In the genomic region with DNA sequence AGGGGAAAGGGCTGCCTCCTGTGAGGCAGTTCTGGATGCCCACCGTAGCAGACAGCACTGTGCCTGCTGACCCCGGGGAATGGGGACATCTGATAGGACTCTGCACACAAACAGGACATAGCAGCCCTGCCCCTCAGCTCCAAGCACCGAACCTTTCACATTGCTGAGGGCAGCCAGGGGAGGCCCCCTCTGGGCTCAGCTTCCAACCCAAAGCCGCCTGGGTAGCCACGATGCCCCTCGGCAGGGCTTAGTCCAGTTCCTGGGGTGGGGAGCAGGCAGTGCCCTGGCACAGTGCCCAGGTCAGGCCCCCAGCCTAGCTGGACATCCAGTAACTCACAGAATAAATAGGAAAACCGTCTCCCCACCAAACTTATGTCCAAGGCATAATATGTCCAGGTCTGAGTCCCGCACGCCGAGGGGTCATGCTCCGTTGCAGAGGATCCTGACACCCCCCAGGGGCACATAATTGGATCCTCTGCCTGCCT, we compare ENCODE assay signal across 17 mouse cellular contexts. TPM values are rescaled to one million over a fixed set of nuclear protein-coding genes. Genes with fewer than 3 reads are reported as not detected.
DNase-seq lines count a peak whose midpoint lies in the region; ATAC-seq lines count a peak whose summit lies in the region.
"Had no signal": no experiment of that assay in that cellular context is flagged by ENCODE, and none has a peak within 500 bp of the region (broad histone marks: within the 10 kb centered on the region; RNA-seq: fewer than 3 reads in every experiment).

No protein-coding gene starts in this region.

- peak overlapping the region; percentile 2; the same call in 1 of the 2 replicates for H3K4me3 ChIP-seq in hindbrain, embryonic 10.5 days
- H3K4me3 ChIP-seq in hindbrain, embryonic 16.5 days (ENCODE audit: low read length): no peak overlapping the region
- no peak overlapping the region for H3K4me3 ChIP-seq in neural tube, embryonic 11.5 days (ENCODE audit: low read depth, low read length)
- H3K4me3 ChIP-seq in neural tube, embryonic 15.5 days (replicated peaks): no peak overlapping the region
- H3K4me3 ChIP-seq in embryonic facial prominence, embryonic 13.5 days: no peak overlapping the region
- H3K4me3 ChIP-seq: layer of hippocampus, adult 2 months had no signal

- peaks cover 83% of the 10 kb centered on the region for H3K36me3 ChIP-seq in hindbrain, embryonic 10.5 days
- H3K36me3 ChIP-seq in hindbrain, embryonic 16.5 days (ENCODE audit: control insufficient read depth, insufficient read depth, low read length): peaks cover 35% of the 10 kb centered on the region
- H3K36me3 ChIP-seq in neural tube, embryonic 11.5 days (ENCODE audit: control insufficient read depth, insufficient read depth, low read length): peaks cover 21% of the 10 kb centered on the region
- H3K36me3 ChIP-seq in neural tube, embryonic 15.5 days: peaks cover 61% of the 10 kb centered on the region
- H3K36me3 ChIP-seq in embryonic facial prominence, embryonic 13.5 days: peaks cover 74% of the 10 kb centered on the region

- H3K9ac ChIP-seq in hindbrain, embryonic 16.5 days (ENCODE audit: low read depth, low read length): no peak overlapping the region
- no peak overlapping the region for H3K9ac ChIP-seq in neural tube, embryonic 11.5 days (ENCODE audit: low read length)
- H3K9ac ChIP-seq in neural tube, embryonic 15.5 days (replicated peaks): no peak overlapping the region
- 0 out of 2 replicates have a peak overlapping the region, but pooled peaks have one; percentile 51 for H3K9ac ChIP-seq in embryonic facial prominence, embryonic 13.5 days
- H3K9ac ChIP-seq: lung, embryonic 14.5 days had no signal

- no peaks in the 10 kb centered on the region for H3K9me3 ChIP-seq in hindbrain, embryonic 10.5 days
- H3K9me3 ChIP-seq in hindbrain, embryonic 16.5 days (ENCODE audit: control insufficient read depth, low read length): no peaks in the 10 kb centered on the region
- no peaks in the 10 kb centered on the region for H3K9me3 ChIP-seq in neural tube, embryonic 11.5 days (ENCODE audit: control insufficient read depth, low read length)
- no peaks in the 10 kb centered on the region for H3K9me3 ChIP-seq in neural tube, embryonic 15.5 days (replicated peaks)
- H3K9me3 ChIP-seq in embryonic facial prominence, embryonic 13.5 days: no peaks in the 10 kb centered on the region
- H3K9me3 ChIP-seq: midbrain, embryonic 10.5 days had no signal

- 0 out of 2 replicates have a peak overlapping the region, but pooled peaks have one; percentile 19 for H3K27ac ChIP-seq in hindbrain, embryonic 10.5 days
- no peak overlapping the region for H3K27ac ChIP-seq in hindbrain, embryonic 16.5 days (ENCODE audit: low read depth, low read length)
- H3K27ac ChIP-seq in neural tube, embryonic 11.5 days (ENCODE audit: low read depth, low read length): 0 out of 2 replicates have a peak overlapping the region, but pooled peaks have one; percentile 27
- H3K27ac ChIP-seq in neural tube, embryonic 15.5 days (replicated peaks): no peak overlapping the region
- no peak overlapping the region for H3K27ac ChIP-seq in embryonic facial prominence, embryonic 13.5 days
- H3K27ac ChIP-seq: layer of hippocampus, adult 2 months; macrophage; midbrain, embryonic 10.5 days had no signal

- H3K27me3 ChIP-seq in hindbrain, embryonic 10.5 days (ENCODE audit: insufficient read depth, poor library complexity, severe bottlenecking): no peaks in the 10 kb centered on the region
- H3K27me3 ChIP-seq in hindbrain, embryonic 16.5 days (replicated peaks; ENCODE audit: control insufficient read depth, insufficient read depth, low read length): no peaks in the 10 kb centered on the region
- H3K27me3 ChIP-seq in neural tube, embryonic 11.5 days (ENCODE audit: control insufficient read depth, insufficient read depth, low read length): no peaks in the 10 kb centered on the region
- H3K27me3 ChIP-seq in neural tube, embryonic 15.5 days (replicated peaks): no peaks in the 10 kb centered on the region
- H3K27me3 ChIP-seq in embryonic facial prominence, embryonic 13.5 days: no peaks in the 10 kb centered on the region

- no peak overlapping the region for H3K4me2 ChIP-seq in hindbrain, embryonic 16.5 days (ENCODE audit: low read length)
- H3K4me2 ChIP-seq in neural tube, embryonic 11.5 days (ENCODE audit: low read depth): no peak overlapping the region
- no peak overlapping the region for H3K4me2 ChIP-seq in neural tube, embryonic 15.5 days
- no peak overlapping the region for H3K4me2 ChIP-seq in embryonic facial prominence, embryonic 13.5 days
- H3K4me2 ChIP-seq: lung, embryonic 14.5 days had no signal

- 83% methylated on average over 11 of the region's 11 CpGs for WGBS in hindbrain, embryonic 10.5 days
- 79% methylated on average over 11 of the region's 11 CpGs for WGBS in hindbrain, embryonic 16.5 days
- 85% methylated on average over 11 of the region's 11 CpGs for WGBS in neural tube, embryonic 11.5 days
- WGBS in neural tube, embryonic 15.5 days: 89% methylated on average over 11 of the region's 11 CpGs
- 81% methylated on average over 11 of the region's 11 CpGs for WGBS in embryonic facial prominence, embryonic 13.5 days

- no peak for ATAC-seq in hindbrain, embryonic 16.5 days
- no peak for ATAC-seq in neural tube, embryonic 11.5 days (ENCODE audit: insufficient read depth, low FRiP score, low TSS enrichment)
- no peak for ATAC-seq in neural tube, embryonic 15.5 days (ENCODE audit: low FRiP score)
- ATAC-seq in embryonic facial prominence, embryonic 13.5 days (ENCODE audit: insufficient number of reproducible peaks, insufficient read depth, low FRiP score, low TSS enrichment, low read depth): no peak

- peak; percentile 49 for DNase-seq in cerebellum, adult 9-10 months
- no peak for DNase-seq in cerebellum, adult 11 months
- DNase-seq in hindbrain, embryonic 10.5 days (ENCODE audit: low spot score): no peak
- no peak for DNase-seq in neural tube, embryonic 11.5 days (ENCODE audit: low spot score)
- DNase-seq: heart, postnatal 36 days; kidney, adult 8-10 months; kidney, postnatal 14 days; layer of hippocampus, postnatal 36 days; lung, embryonic 14.5 days; thymus, adult 2 months had no signal

- H3K4me1 ChIP-seq in hindbrain, embryonic 10.5 days (replicated peaks): peaks cover 45% of the 10 kb centered on the region
- H3K4me1 ChIP-seq in hindbrain, embryonic 16.5 days (ENCODE audit: control insufficient read depth, insufficient read depth, low read depth, low read length): peaks cover 22% of the 10 kb centered on the region
- H3K4me1 ChIP-seq in neural tube, embryonic 11.5 days (ENCODE audit: control insufficient read depth, insufficient read depth, low read length): peaks cover 13% of the 10 kb centered on the region
- peaks cover 48% of the 10 kb centered on the region for H3K4me1 ChIP-seq in neural tube, embryonic 15.5 days
- H3K4me1 ChIP-seq in embryonic facial prominence, embryonic 13.5 days: peaks cover 38% of the 10 kb centered on the region

RNA-seq across cellular contexts. Expression of a gene that starts 5.3 kb away (rescaled TPM):
- polyA plus RNA-seq in hindbrain, embryonic 10.5 days (2016; fragmentation: Nextera tagmentation; extraction: Ambion mirVana): 16.8 and 18.7 TPM in 2 replicates
- polyA plus RNA-seq in hindbrain, embryonic 16.5 days (2015; fragmentation: Nextera tagmentation; extraction: Ambion mirVana): 26.6 and 29.2 TPM in 2 replicates
- polyA plus RNA-seq in neural tube, embryonic 11.5 days (2014; fragmentation: Nextera tagmentation; extraction: Ambion mirVana): 18.8 and 20.0 TPM in 2 replicates
- 27.2 and 28.1 TPM in 2 replicates for polyA plus RNA-seq in neural tube, embryonic 15.5 days (2015; fragmentation: Nextera tagmentation; extraction: Ambion mirVana)
- 21.6 and 23.8 TPM in 2 replicates for polyA plus RNA-seq in embryonic facial prominence, embryonic 13.5 days (2015; fragmentation: Nextera tagmentation; extraction: Ambion mirVana)

RNA-seq across cellular contexts. Expression of a gene that starts 6.4 kb away (rescaled TPM):
- 52.3 and 69.6 TPM in 2 replicates for polyA plus RNA-seq in hindbrain, embryonic 10.5 days (2016; fragmentation: Nextera tagmentation; extraction: Ambion mirVana)
- polyA plus RNA-seq in hindbrain, embryonic 16.5 days (2015; fragmentation: Nextera tagmentation; extraction: Ambion mirVana): 81.6 and 85.0 TPM in 2 replicates
- 61.7 and 64.5 TPM in 2 replicates for polyA plus RNA-seq in neural tube, embryonic 11.5 days (2014; fragmentation: Nextera tagmentation; extraction: Ambion mirVana)
- 79.8 and 83.7 TPM in 2 replicates for polyA plus RNA-seq in neural tube, embryonic 15.5 days (2015; fragmentation: Nextera tagmentation; extraction: Ambion mirVana)
- polyA plus RNA-seq in embryonic facial prominence, embryonic 13.5 days (2015; fragmentation: Nextera tagmentation; extraction: Ambion mirVana): 51.8 and 54.8 TPM in 2 replicates

RNA-seq across cellular contexts. Expression of a gene that starts 22.6 kb away (rescaled TPM):
- polyA plus RNA-seq in hindbrain, embryonic 10.5 days (2016; fragmentation: Nextera tagmentation; extraction: Ambion mirVana): 0.08 TPM in 1 of 2 replicates, not detected in the other
- polyA plus RNA-seq in hindbrain, embryonic 16.5 days (2015; fragmentation: Nextera tagmentation; extraction: Ambion mirVana): 0.09 and 0.11 TPM in 2 replicates
- not detected in 2 replicates for polyA plus RNA-seq in neural tube, embryonic 11.5 days (2014; fragmentation: Nextera tagmentation; extraction: Ambion mirVana)
- 0.10 and 0.12 TPM in 2 replicates for polyA plus RNA-seq in neural tube, embryonic 15.5 days (2015; fragmentation: Nextera tagmentation; extraction: Ambion mirVana)
- 0.11 and 0.18 TPM in 2 replicates for polyA plus RNA-seq in embryonic facial prominence, embryonic 13.5 days (2015; fragmentation: Nextera tagmentation; extraction: Ambion mirVana)
- polyA plus RNA-seq: macrophage; stomach, embryonic 14.5 days had no signal

RNA-seq across cellular contexts. Expression of a gene that starts 28.4 kb away (rescaled TPM):
- polyA plus RNA-seq in hindbrain, embryonic 10.5 days (2016; fragmentation: Nextera tagmentation; extraction: Ambion mirVana): 82.6 and 91.7 TPM in 2 replicates
- polyA plus RNA-seq in hindbrain, embryonic 16.5 days (2015; fragmentation: Nextera tagmentation; extraction: Ambion mirVana): 70.4 and 76.8 TPM in 2 replicates
- 86.0 and 93.2 TPM in 2 replicates for polyA plus RNA-seq in neural tube, embryonic 11.5 days (2014; fragmentation: Nextera tagmentation; extraction: Ambion mirVana)
- polyA plus RNA-seq in neural tube, embryonic 15.5 days (2015; fragmentation: Nextera tagmentation; extraction: Ambion mirVana): 68.9 and 79.5 TPM in 2 replicates
- polyA plus RNA-seq in embryonic facial prominence, embryonic 13.5 days (2015; fragmentation: Nextera tagmentation; extraction: Ambion mirVana): 88.5 and 93.6 TPM in 2 replicates

RNA-seq across cellular contexts. Expression of a gene that starts 42.4 kb away (rescaled TPM):
- polyA plus RNA-seq in hindbrain, embryonic 10.5 days (2016; fragmentation: Nextera tagmentation; extraction: Ambion mirVana): 20.9 and 28.3 TPM in 2 replicates
- polyA plus RNA-seq in hindbrain, embryonic 16.5 days (2015; fragmentation: Nextera tagmentation; extraction: Ambion mirVana): 2.9 and 3.6 TPM in 2 replicates
- 17.9 and 18.6 TPM in 2 replicates for polyA plus RNA-seq in neural tube, embryonic 11.5 days (2014; fragmentation: Nextera tagmentation; extraction: Ambion mirVana)
- polyA plus RNA-seq in neural tube, embryonic 15.5 days (2015; fragmentation: Nextera tagmentation; extraction: Ambion mirVana): 2.2 and 5.1 TPM in 2 replicates
- 18.3 and 19.7 TPM in 2 replicates for polyA plus RNA-seq in embryonic facial prominence, embryonic 13.5 days (2015; fragmentation: Nextera tagmentation; extraction: Ambion mirVana)

Comparison
In these comparisons a context has a peak if more than half of its experiments do, and no peak if none do; other contexts are left out.
1. H3K27ac ChIP-seq: peak in hindbrain, embryonic 10.5 days (single experiment) and neural tube, embryonic 11.5 days (single experiment); none in hindbrain, embryonic 16.5 days (single experiment), neural tube, embryonic 15.5 days (single experiment) and embryonic facial prominence, embryonic 13.5 days (single experiment).